Mouse (Mus musculus) E14TG2a.4 (cell line): ENCODE results near the gene Wdtc1.

Experiments
- CTCF ChIP-seq: conservative IDR thresholded peaks from 2 replicates; pipeline ENCODE4 v1.5.1; 2014; ENCODE audit warnings: low read length
- NANOG ChIP-seq: IDR thresholded peaks from 2 replicates; pipeline ENCODE4 v1.6.1; 2014; ENCODE audit warnings: borderline replicate concordance, low read length, mixed read lengths

GRCm38 (mm10) chr4:133285299-133285698 is 68.0 kb downstream of the Wdtc1 start:
- TF ChIP-seq CTCF, result no peak
- no peak for TF ChIP-seq NANOG
